Mouse (Mus musculus): ENCODE results near the gene Zfp280c.

- TF ChIP-seq POLR2A (IDR thresholded peaks at IDR 0.05; ENCODE audit: low read depth, low read length): no peak
- TF ChIP-seq CTCF (IDR thresholded peaks at IDR 0.05; ENCODE audit: extremely low read depth, insufficient read length, insufficient replicate concordance, low read depth, low read length): no peak
Observed at GRCm38 (mm10) chrX:48518211-48518807, 76.0 kb downstream of the Zfp280c start.

All from small intestine, adult 2 months (tissue).